ENCODE assay signal across 20 mouse cellular contexts in the genomic region with DNA sequence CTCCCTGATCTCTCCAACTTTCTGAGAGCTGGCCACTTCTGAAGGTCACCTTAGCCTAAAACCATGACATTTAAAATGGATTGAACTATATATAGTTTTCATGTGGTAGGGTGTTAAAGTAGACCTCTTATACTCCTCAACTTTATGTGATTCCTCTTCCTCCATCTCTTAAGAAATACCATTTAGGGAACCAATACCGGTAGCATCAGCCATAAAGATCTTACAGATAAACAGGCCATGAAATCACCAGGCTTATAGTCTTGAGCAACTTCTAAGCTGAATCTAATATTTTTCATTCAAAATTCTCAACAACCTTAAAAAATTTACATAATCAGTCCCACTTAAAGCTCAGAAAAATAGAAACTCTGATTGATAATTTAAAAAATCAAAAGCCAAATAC. TPM values are rescaled to one million over a fixed set of nuclear protein-coding genes. Genes with fewer than 3 reads are reported as not detected.
"Had no signal": no experiment of that assay in that cellular context is flagged by ENCODE, and none has a peak within 500 bp of the region (broad histone marks: within the 10 kb centered on the region; RNA-seq: fewer than 3 reads in every experiment).

No protein-coding gene starts in this region.

- H3K36me3 ChIP-seq: midbrain, embryonic 10.5 days; midbrain, embryonic 13.5 days; neural tube, embryonic 13.5 days; neural tube, embryonic 15.5 days had no signal

- H3K27me3 ChIP-seq: midbrain, embryonic 13.5 days; neural tube, embryonic 13.5 days; neural tube, embryonic 15.5 days had no signal

- H3K9me3 ChIP-seq: midbrain, embryonic 10.5 days; midbrain, embryonic 13.5 days; neural tube, embryonic 13.5 days; neural tube, embryonic 15.5 days had no signal

- H3K27ac ChIP-seq: liver, embryonic 14.5 days; midbrain, embryonic 10.5 days; midbrain, embryonic 13.5 days; neural tube, embryonic 13.5 days; neural tube, embryonic 15.5 days had no signal

- ATAC-seq: midbrain, embryonic 13.5 days; midbrain, embryonic 16.5 days had no signal

- H3K9ac ChIP-seq: liver, embryonic 14.5 days; lung, embryonic 14.5 days; midbrain, embryonic 13.5 days; neural tube, embryonic 13.5 days; neural tube, embryonic 15.5 days had no signal

- H3K4me2 ChIP-seq: lung, embryonic 14.5 days; midbrain, embryonic 13.5 days; neural tube, embryonic 13.5 days; neural tube, embryonic 15.5 days had no signal

- H3K4me3 ChIP-seq: midbrain, embryonic 10.5 days; midbrain, embryonic 13.5 days; myocyte; neural tube, embryonic 13.5 days; neural tube, embryonic 15.5 days had no signal

- DNase-seq: lung, adult 18-20 months; lung, embryonic 14.5 days; lung, postnatal 10 days; lung, postnatal 4 days; retina, postnatal 1 day; right cerebral cortex, adult 18-20 months; right cerebral cortex, postnatal 25 days; right cerebral cortex, postnatal 4 days; spleen, adult 18-20 months; thymus, adult 18-20 months; thymus, postnatal 14 days; thymus, postnatal 36 days had no signal

- H3K4me1 ChIP-seq: neural tube, embryonic 15.5 days had no signal

RNA-seq across cellular contexts. Expression of a gene that starts 56.2 kb away (rescaled TPM):
- polyA plus RNA-seq: neural tube, embryonic 13.5 days; neural tube, embryonic 15.5 days; small intestine, adult 2 months had no signal
